Mouse (Mus musculus): ENCODE measurements around the gene Vwa8. TPM values are rescaled to one million over a fixed set of nuclear protein-coding genes. Genes with fewer than 3 reads are reported as not detected.

Gene Vwa8
- total and polyA plus RNA-seq, 3 experiments = 12.4 to 17.5 (median 15.9) TPM

DNA sequence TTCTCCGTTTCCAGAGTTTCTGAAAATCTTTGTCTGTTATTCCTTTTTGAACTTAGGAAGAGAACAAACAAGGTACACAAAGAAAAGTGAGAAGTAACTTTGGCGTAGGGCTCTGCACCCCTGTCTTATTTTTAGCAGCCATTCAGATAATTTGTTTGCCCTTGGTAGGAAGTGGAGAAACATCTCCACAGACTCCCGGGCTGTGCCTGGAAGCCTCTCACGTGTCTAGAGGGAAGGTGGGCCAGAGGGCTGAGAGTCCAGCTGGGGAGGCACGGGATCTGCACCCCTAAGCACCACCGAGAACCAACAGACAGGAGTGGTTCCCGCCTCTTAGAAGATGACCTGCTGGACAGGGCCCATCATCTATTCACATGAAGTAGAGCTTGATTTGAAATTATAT is 302.9 kb downstream of the Vwa8 start:
- dilution Hi-C loops (cut with MboI; ENCODE audit: extremely low pct_ligation_motif_present, extremely low pct_unique_long_range_greater_than_20kb, low sequenced_read_pairs) = no loop called here

DNA sequence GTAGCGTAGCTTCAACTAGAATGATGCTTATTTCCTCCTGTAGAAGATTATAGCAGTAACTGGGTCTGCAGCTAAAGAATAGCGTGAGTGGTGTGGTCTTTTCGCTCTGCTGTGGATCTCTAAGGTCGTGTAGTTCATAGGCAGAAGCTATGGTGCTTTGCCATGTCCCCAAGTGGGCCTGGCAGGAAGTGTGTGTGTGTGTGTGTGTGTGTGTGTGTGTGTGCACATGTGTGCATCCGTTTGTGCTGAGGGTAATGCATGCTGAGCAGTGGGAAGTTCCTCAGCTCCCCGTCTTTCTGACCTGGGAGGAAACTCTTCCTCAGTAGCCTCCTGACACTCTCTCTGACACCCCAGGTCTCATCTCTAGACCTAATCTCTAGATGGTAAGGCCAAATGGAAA is 305.0 kb downstream of the Vwa8 start:
- no peak overlapping the region for H3K4me3 ChIP-seq (replicated peaks in 1 of 3; ENCODE audit: low read depth in 2 of 3, low read length in 2 of 3, poor library complexity in 1 of 3)
- no peaks in the 10 kb centered on the region for H3K4me1 ChIP-seq (ENCODE audit: control insufficient read depth in 1 of 2, insufficient read depth in 2 of 2)
- H3K9me3 ChIP-seq (replicated peaks; ENCODE audit: low read length) = no peaks in the 10 kb centered on the region
- no peaks in the 10 kb centered on the region for H3K27me3 ChIP-seq (replicated peaks)
- dilution Hi-C loops (cut with MboI; ENCODE audit: extremely low pct_ligation_motif_present, extremely low pct_unique_long_range_greater_than_20kb, low sequenced_read_pairs) = no loop called here
- TF ChIP-seq ZNF384 (IDR thresholded peaks at IDR 0.05; ENCODE audit: low read depth, low read length) (no peak), USF1 (IDR thresholded peaks at IDR 0.05; ENCODE audit: low read depth, low read length) (no peak), JUN (IDR thresholded peaks at IDR 0.05; ENCODE audit: insufficient read depth, low read depth, low read length) (no peak), ETS1 (conservative IDR thresholded peaks at IDR 0.05; ENCODE audit: low read depth, low read length) (no peak), MAFK (IDR thresholded peaks at IDR 0.05; ENCODE audit: insufficient replicate concordance, low read length) (no peak), IRF4 (IDR thresholded peaks at IDR 0.05; ENCODE audit: low read depth, low read length) (no peak), PAX5 (IDR thresholded peaks at IDR 0.05; ENCODE audit: low read length) (no peak), ELF1 (IDR thresholded peaks at IDR 0.05; ENCODE audit: low read depth, low read length) (no peak), CTCF (conservative IDR thresholded peaks at IDR 0.05 in 1 of 2, IDR thresholded peaks at IDR 0.05 in 1 of 2; ENCODE audit: low read depth in 2 of 2, low read length in 2 of 2) (no peak), KAT2A (IDR thresholded peaks at IDR 0.05; ENCODE audit: insufficient replicate concordance, low read length) (no peak), POLR2A (IDR thresholded peaks at IDR 0.05; ENCODE audit: low read depth, low read length) (no peak), CHD1 (IDR thresholded peaks at IDR 0.05; ENCODE audit: low read depth, low read length) (no peak), JUND (conservative IDR thresholded peaks at IDR 0.05; ENCODE audit: low read depth, low read length) (no peak), ZMIZ1 (IDR thresholded peaks at IDR 0.05; ENCODE audit: low read depth, low read length) (no peak), HCFC1 (IDR thresholded peaks at IDR 0.05; ENCODE audit: low read depth, low read length) (no peak), NRF1 (IDR thresholded peaks at IDR 0.05; ENCODE audit: low read depth, low read length) (no peak), MAX (IDR thresholded peaks at IDR 0.05; ENCODE audit: low read length) (no peak), RAD21 (IDR thresholded peaks at IDR 0.05; ENCODE audit: low read depth, low read length) (no peak)
- H3K36me3 ChIP-seq (replicated peaks in 1 of 2; ENCODE audit: control insufficient read depth in 1 of 2, insufficient read depth in 1 of 2, low read length in 1 of 2) = peaks cover 0 to 20% of the 10 kb centered on the region in 2 experiments
- DNase-seq (ENCODE audit: extremely low read depth) = no peak
- no peak overlapping the region for H3K4me2 ChIP-seq (ENCODE audit: insufficient read depth, low read depth, poor library complexity, severe bottlenecking)
- in situ Hi-C loops (cut with MboI; ENCODE audit: low pct_ligation_motif_present, low pct_unique_long_range_greater_than_20kb, low sequenced_read_pairs) = no loop called here
- no peak overlapping the region for H3K27ac ChIP-seq (ENCODE audit: insufficient read depth, low read depth)
- H3K9ac ChIP-seq (ENCODE audit: insufficient read depth, low read depth) = no peak overlapping the region
- no peaks in the 10 kb centered on the region for H3K79me2 ChIP-seq (replicated peaks; ENCODE audit: control insufficient read depth, extremely low read depth, insufficient read depth, poor library complexity, severe bottlenecking)

More for the DNA sequence above, 302.9 kb downstream of the Vwa8 start:
- Histone ChIP-seq H3K27ac (ENCODE audit: insufficient read depth, low read depth) (no peak overlapping the region), H3K4me3 (replicated peaks in 1 of 3; ENCODE audit: low read depth in 2 of 3, low read length in 2 of 3, poor library complexity in 1 of 3) (no peak overlapping the region), H3K9ac (ENCODE audit: insufficient read depth, low read depth) (no peak overlapping the region), H3K79me2 (replicated peaks; ENCODE audit: control insufficient read depth, extremely low read depth, insufficient read depth, poor library complexity, severe bottlenecking) (no peaks in the 10 kb centered on the region), H3K9me3 (replicated peaks; ENCODE audit: low read length) (no peaks in the 10 kb centered on the region), H3K27me3 (replicated peaks) (no peaks in the 10 kb centered on the region), H3K4me2 (ENCODE audit: insufficient read depth, low read depth, poor library complexity, severe bottlenecking) (no peak overlapping the region), H3K36me3 (replicated peaks in 1 of 2; ENCODE audit: control insufficient read depth in 1 of 2, insufficient read depth in 1 of 2, low read length in 1 of 2) (peaks cover 0 to 2% of the 10 kb centered on the region in 2 experiments), H3K4me1 (ENCODE audit: control insufficient read depth in 1 of 2, insufficient read depth in 2 of 2) (no peaks in the 10 kb centered on the region)
- TF ChIP-seq PAX5 (IDR thresholded peaks at IDR 0.05; ENCODE audit: low read length) (no peak), ZMIZ1 (IDR thresholded peaks at IDR 0.05; ENCODE audit: low read depth, low read length) (no peak)
- in situ Hi-C loops (cut with MboI; ENCODE audit: low pct_ligation_motif_present, low pct_unique_long_range_greater_than_20kb, low sequenced_read_pairs) = no loop called here
- DNase-seq (ENCODE audit: extremely low read depth) = no peak

Measured in CH12.LX (cell line).